Mouse (Mus musculus) ES-E14 (cell line): ENCODE measurements at regions not wholly inside any gene's neighbourhood (a gene's known extent, or its start where the extent isn't known, plus 50 kb on each side); places are given as distances from the start of the nearest gene placed in this dataset.

ENCODE experiments used
- DNase-seq: peaks from one replicate; pipeline ENCODE4 v3.0.0-alpha.2; 2013; ENCODE audit warnings: low read depth, low spot score
- H3K27ac ChIP-seq: 2 replicates; pipeline ENCODE4 v1.5.1; 2012; ENCODE audit warnings: low read depth, mild to moderate bottlenecking, low read length, moderate library complexity, mixed read lengths; ENCODE audit not compliant: poor library complexity, insufficient read depth, severe bottlenecking
- H3K36me3 ChIP-seq: 2 replicates; pipeline ENCODE4 v1.6.1; 2012; ENCODE audit warnings: mild to moderate bottlenecking, low read length, moderate library complexity, mixed read lengths; ENCODE audit not compliant: control insufficient read depth, poor library complexity, insufficient read depth, severe bottlenecking
- H3K4me1 ChIP-seq, 2 experiments: fragments of 150-350 bp in 1 of 2; sonication (generic) in 1 of 2; 2 replicates each; pipeline ENCODE4 v1.6.1; 2012; ENCODE audit warnings: low read length in 2 of 2, mild to moderate bottlenecking in 1 of 2, mixed read lengths in 1 of 2; ENCODE audit not compliant: control insufficient read depth in 2 of 2, insufficient read depth in 2 of 2, poor library complexity in 1 of 2
- H3K4me3 ChIP-seq, 2 experiments: fragments of 150-350 bp in 1 of 2; sonication (generic) in 1 of 2; 2 replicates each; pipeline ENCODE4 v1.5.1; 2012; ENCODE audit warnings: low read length in 2 of 2, low read depth in 1 of 2, mild to moderate bottlenecking in 1 of 2, mixed read lengths in 1 of 2; ENCODE audit not compliant: insufficient read depth in 1 of 2, poor library complexity in 1 of 2, severe bottlenecking in 1 of 2
- H3K9ac ChIP-seq: 2 replicates; pipeline ENCODE4 v1.6.1; 2012; ENCODE audit warnings: low read depth, mild to moderate bottlenecking, low read length, mixed read lengths; ENCODE audit not compliant: poor library complexity, insufficient read depth, severe bottlenecking
- H3K9me3 ChIP-seq: fragments of 150-350 bp; sonication (generic); 2 replicates; pipeline ENCODE4 v1.6.1; 2012; ENCODE audit warnings: low read depth, mild to moderate bottlenecking, low read length; ENCODE audit not compliant: control insufficient read depth, insufficient read depth
- CHD2 ChIP-seq: IDR thresholded peaks from 2 replicates; pipeline ENCODE4 v1.6.1; 2014; ENCODE audit warnings: mild to moderate bottlenecking, low read depth, low read length, inconsistent platforms
- HCFC1 ChIP-seq: IDR thresholded peaks from 2 replicates; pipeline ENCODE4 v1.6.1; 2012; ENCODE audit warnings: low read length, inconsistent platforms, borderline replicate concordance; ENCODE audit not compliant: insufficient read depth
- MAFK ChIP-seq: IDR thresholded peaks from 2 replicates; pipeline ENCODE4 v1.6.1; 2014; ENCODE audit warnings: mild to moderate bottlenecking, low read depth, low read length, inconsistent platforms; ENCODE audit not compliant: insufficient read depth
- ZC3H11A ChIP-seq: IDR thresholded peaks from 2 replicates; pipeline ENCODE4 v1.6.1; 2012; ENCODE audit warnings: low read depth, mild to moderate bottlenecking, inconsistent platforms, low read length, borderline replicate concordance
- ZNF384 ChIP-seq: IDR thresholded peaks from 2 replicates; pipeline ENCODE4 v1.6.1; 2012; ENCODE audit warnings: low read depth, low read length, inconsistent platforms
- in situ Hi-C, 2 experiments: fragments of 600-800 bp; cut with MboI; formaldehyde crosslinking; loops; one replicate each; pipeline ENCODE4 v1.15.1; 2025; ENCODE audit warnings: low sequenced_read_pairs in 2 of 2, inconsistent platforms in 1 of 2; ENCODE audit not compliant: unreplicated experiment in 2 of 2

- Histone ChIP-seq H3K36me3 (no peaks in the 10 kb centered on the region), H3K4me1 (no peaks in the 10 kb centered on the region), H3K4me3 (no peak overlapping the region), H3K9ac (no peak overlapping the region), H3K27ac (no peak overlapping the region), H3K9me3 (no peaks in the 10 kb centered on the region)
- TF ChIP-seq ZNF384 (no peak), ZC3H11A (no peak), HCFC1 (no peak), MAFK (no peak), CHD2 (no peak)
- DNase-seq, result no peak
- in situ Hi-C loops, result no loop called here
Measured at GRCm38 (mm10) chr6:98635816-98636215, 293.3 kb upstream of the Gm765 start.

- in situ Hi-C loops, result no loop called here
- TF ChIP-seq HCFC1 (no peak), ZC3H11A (no peak), MAFK (no peak)
- no peak for DNase-seq
- no peak overlapping the region for H3K4me3 ChIP-seq
- H3K27ac ChIP-seq, result no peak overlapping the region
- no peak overlapping the region for H3K9ac ChIP-seq
- no peaks in the 10 kb centered on the region for H3K4me1 ChIP-seq
- H3K36me3 ChIP-seq, result no peaks in the 10 kb centered on the region
- H3K9me3 ChIP-seq, result no peaks in the 10 kb centered on the region
Measured at GRCm38 (mm10) chr6:98632278-98633063, 289.9 kb upstream of the Gm765 start.

GRCm38 (mm10) chr6:98631269-98631668 is 288.7 kb upstream of the Gm765 start:
- Histone ChIP-seq H3K27ac (no peak overlapping the region), H3K4me3 (no peak overlapping the region), H3K9me3 (no peaks in the 10 kb centered on the region), H3K36me3 (no peaks in the 10 kb centered on the region), H3K9ac (no peak overlapping the region), H3K4me1 (no peaks in the 10 kb centered on the region)
- no peak for DNase-seq
- no peak for TF ChIP-seq ZNF384
- no peak for TF ChIP-seq HCFC1
- no peak for TF ChIP-seq CHD2
- TF ChIP-seq ZC3H11A, result no peak
- in situ Hi-C loops, result no loop called here

- no peaks in the 10 kb centered on the region for H3K9me3 ChIP-seq
- no peak for TF ChIP-seq CHD2
- no peak for TF ChIP-seq MAFK
- TF ChIP-seq ZC3H11A, result no peak
- no peak for TF ChIP-seq ZNF384
- no peak for TF ChIP-seq HCFC1
- H3K4me3 ChIP-seq, result no peak overlapping the region
- no peak overlapping the region for H3K27ac ChIP-seq
- H3K4me1 ChIP-seq, result no peaks in the 10 kb centered on the region
- no peaks in the 10 kb centered on the region for H3K36me3 ChIP-seq
- in situ Hi-C loops, result no loop called here
- DNase-seq, result no peak
- no peak overlapping the region for H3K9ac ChIP-seq
Measured at GRCm38 (mm10) chr6:98629646-98630045, 287.1 kb upstream of the Gm765 start.

GRCm38 (mm10) chr6:98626435-98626834 is 283.9 kb upstream of the Gm765 start:
- Histone ChIP-seq H3K4me3 (no peak overlapping the region), H3K36me3 (no peaks in the 10 kb centered on the region), H3K9me3 (no peaks in the 10 kb centered on the region), H3K9ac (no peak overlapping the region), H3K4me1 (no peaks in the 10 kb centered on the region), H3K27ac (no peak overlapping the region)
- DNase-seq, result no peak
- TF ChIP-seq MAFK, result no peak
- TF ChIP-seq HCFC1, result no peak
- no peak for TF ChIP-seq ZC3H11A
- no peak for TF ChIP-seq ZNF384
- TF ChIP-seq CHD2, result no peak
- in situ Hi-C loops, result no loop called here
